In genomic region chr5:28387531-28388179, GRCm38 (mm10) we compare ENCODE assay signal across 11 mouse cellular contexts.
DNase-seq lines count a peak whose midpoint lies in the region; ATAC-seq lines count a peak whose summit lies in the region.
"Had no signal": no experiment of that assay in that cellular context is flagged by ENCODE, and none has a peak within 500 bp of the region (broad histone marks: within the 10 kb centered on the region; RNA-seq: fewer than 3 reads in every experiment).

No protein-coding gene starts in this region.

- peak overlapping the region; percentile 69; the same call in 1 of the 2 replicates for H3K27ac ChIP-seq in hindbrain, embryonic 13.5 days
- no peak overlapping the region for H3K27ac ChIP-seq in hindbrain, embryonic 10.5 days
- H3K27ac ChIP-seq in midbrain, embryonic 15.5 days, result peak overlapping the region; percentile 34; the same call in 1 of the 2 replicates
- H3K27ac ChIP-seq: embryonic facial prominence, embryonic 15.5 days; heart, adult 2 months; liver, embryonic 14.5 days had no signal

- DNase-seq in cerebellum, adult 9-10 months, result peak; percentile 28
- no peak for DNase-seq in hindbrain, embryonic 10.5 days (ENCODE audit: low spot score)
- peak; percentile 64 for DNase-seq in right cerebral cortex, adult 18-20 months
- DNase-seq in right cerebral cortex, postnatal 14 days, result no peak
- DNase-seq in embryo, embryonic 11 days, result no peak

- no peaks in the 10 kb centered on the region for H3K27me3 ChIP-seq in hindbrain, embryonic 13.5 days
- no peaks in the 10 kb centered on the region for H3K27me3 ChIP-seq in hindbrain, embryonic 10.5 days (ENCODE audit: insufficient read depth, poor library complexity, severe bottlenecking)
- no peaks in the 10 kb centered on the region for H3K27me3 ChIP-seq in midbrain, embryonic 15.5 days (replicated peaks)
- H3K27me3 ChIP-seq: embryonic facial prominence, embryonic 15.5 days had no signal

- H3K4me3 ChIP-seq in hindbrain, embryonic 13.5 days, result no peak overlapping the region
- no peak overlapping the region for H3K4me3 ChIP-seq in hindbrain, embryonic 10.5 days
- H3K4me3 ChIP-seq in midbrain, embryonic 15.5 days, result no peak overlapping the region
- H3K4me3 ChIP-seq: embryonic facial prominence, embryonic 15.5 days; heart, adult 2 months had no signal

- H3K4me1 ChIP-seq in hindbrain, embryonic 13.5 days (replicated peaks), result no peaks in the 10 kb centered on the region
- H3K4me1 ChIP-seq in hindbrain, embryonic 10.5 days (replicated peaks), result no peaks in the 10 kb centered on the region
- H3K4me1 ChIP-seq in midbrain, embryonic 15.5 days, result no peaks in the 10 kb centered on the region
- H3K4me1 ChIP-seq: embryonic facial prominence, embryonic 15.5 days had no signal

- H3K4me2 ChIP-seq in hindbrain, embryonic 13.5 days, result no peak overlapping the region
- no peak overlapping the region for H3K4me2 ChIP-seq in midbrain, embryonic 15.5 days
- H3K4me2 ChIP-seq: embryonic facial prominence, embryonic 15.5 days had no signal

- no peaks in the 10 kb centered on the region for H3K9me3 ChIP-seq in hindbrain, embryonic 13.5 days
- no peaks in the 10 kb centered on the region for H3K9me3 ChIP-seq in hindbrain, embryonic 10.5 days
- H3K9me3 ChIP-seq in midbrain, embryonic 15.5 days, result no peaks in the 10 kb centered on the region
- H3K9me3 ChIP-seq: embryonic facial prominence, embryonic 15.5 days had no signal

- peaks cover 54% of the 10 kb centered on the region for H3K36me3 ChIP-seq in hindbrain, embryonic 13.5 days
- peaks cover 74% of the 10 kb centered on the region for H3K36me3 ChIP-seq in hindbrain, embryonic 10.5 days
- H3K36me3 ChIP-seq in midbrain, embryonic 15.5 days (replicated peaks), result peaks cover 38% of the 10 kb centered on the region

- H3K9ac ChIP-seq in hindbrain, embryonic 13.5 days, result no peak overlapping the region; the same call in 1 of the 2 replicates
- no peak overlapping the region for H3K9ac ChIP-seq in midbrain, embryonic 15.5 days
- H3K9ac ChIP-seq: embryonic facial prominence, embryonic 15.5 days; liver, embryonic 14.5 days had no signal

- ATAC-seq in cerebellum, adult (ENCODE audit: insufficient number of reproducible peaks, low FRiP score, low TSS enrichment), result no peak
- peak; percentile 21; the same call in 1 of the 2 replicates for ATAC-seq in hindbrain, embryonic 13.5 days (ENCODE audit: low FRiP score)
- peak; percentile 63; the same call in 1 of the 2 replicates for ATAC-seq in midbrain, embryonic 15.5 days (replicated peaks)

- 85% methylated on average over 9 of the region's 9 CpGs for WGBS in hindbrain, embryonic 13.5 days
- WGBS in hindbrain, embryonic 10.5 days, result 83% methylated on average over 9 of the region's 9 CpGs
- 87% methylated on average over 9 of the region's 9 CpGs for WGBS in midbrain, embryonic 15.5 days

Comparison
In these comparisons a context has a peak if more than half of its experiments do, and no peak if none do; other contexts are left out.
1. DNase-seq: peak in cerebellum, adult 9-10 months (single experiment) and right cerebral cortex, adult 18-20 months (single experiment); none in hindbrain, embryonic 10.5 days (single experiment), right cerebral cortex, postnatal 14 days (single experiment) and embryo, embryonic 11 days (single experiment).